Mouse (Mus musculus): ENCODE measurements around the gene Klhl13. TPM values are rescaled to one million over a fixed set of nuclear protein-coding genes. Genes with fewer than 3 reads are reported as not detected.

Klhl13 gene
- total RNA-seq (2021): 10 to 100 TPM; 67.3 to 74.6 TPM
- long read RNA-seq, partial matches to known transcripts: 2 of 20 reads
- long read RNA-seq, other reads (novel, unspliced or antisense): 10 of 20 reads

- DNase-seq (ENCODE audit: low spot score in 2 of 2): peak; percentile 29 to 47
Measured at GRCm38 (mm10) chrX:23364514-23365381, at the start of gene Klhl13. TSS of gene Klhl13 (minus strand) at chrX:23365082.

- no peak for DNase-seq (ENCODE audit: low spot score in 2 of 2)
Measured at GRCm38 (mm10) chrX:23409296-23410149, 44.6 kb upstream of the Klhl13 start.

GRCm38 (mm10) chrX:23388716-23389115 lies 23.8 kb upstream of the Klhl13 start:
- DNase-seq (ENCODE audit: low spot score in 2 of 2): no peak

- no peak for DNase-seq (ENCODE audit: low spot score in 2 of 2)
Measured at GRCm38 (mm10) chrX:23363441-23363840, 1.4 kb downstream of the Klhl13 start.

- no peak for DNase-seq (ENCODE audit: low spot score in 2 of 2)
Measured at GRCm38 (mm10) chrX:23360446-23360845, 4.4 kb downstream of the Klhl13 start.

- DNase-seq (ENCODE audit: low spot score in 2 of 2): no peak
Measured at GRCm38 (mm10) chrX:23350083-23350482, 14.8 kb downstream of the Klhl13 start.

GRCm38 (mm10) chrX:23328116-23328515 lies 36.8 kb downstream of the Klhl13 start:
- DNase-seq (ENCODE audit: low spot score in 2 of 2): no peak

- DNase-seq (ENCODE audit: low spot score in 2 of 2): no peak
Measured at GRCm38 (mm10) chrX:23318857-23319256, 46.0 kb downstream of the Klhl13 start.

GRCm38 (mm10) chrX:23295952-23296598 lies 68.8 kb downstream of the Klhl13 start:
- DNase-seq (ENCODE audit: low spot score in 2 of 2): peak; percentile 68 to 78

- DNase-seq (ENCODE audit: low spot score in 2 of 2): peak; percentile 5 to 15
Measured at GRCm38 (mm10) chrX:23285442-23285817, 79.5 kb downstream of the Klhl13 start.

- DNase-seq (ENCODE audit: low spot score in 2 of 2): peak; percentile 6 to 15
Measured at GRCm38 (mm10) chrX:23284530-23285441, 80.1 kb downstream of the Klhl13 start.

- DNase-seq (ENCODE audit: low spot score in 2 of 2): no peak
Measured at GRCm38 (mm10) chrX:23267601-23268000, 97.3 kb downstream of the Klhl13 start.

- DNase-seq (ENCODE audit: low spot score in 2 of 2): no peak
Measured at GRCm38 (mm10) chrX:23248752-23249151, 116.1 kb downstream of the Klhl13 start.
